Mouse (Mus musculus) MEL (cell line): ENCODE measurements around the gene Slc30a6.

Experiments
- CTCF ChIP-seq, 3 experiments: IDR thresholded peaks in 2 of 3; conservative IDR thresholded peaks in 1 of 3; 2 replicates each; pipeline ENCODE4 v1.5.1; 2011 to 2012; ENCODE audit warnings: low read length in 3 of 3, low read depth in 2 of 3, mild to moderate bottlenecking in 2 of 3, improper control_type of control experiment in 1 of 3, inconsistent platforms in 1 of 3, mixed read lengths in 1 of 3, moderate library complexity in 1 of 3; ENCODE audit not compliant: control insufficient read depth in 1 of 3, insufficient read depth in 1 of 3, poor library complexity in 1 of 3, severe bottlenecking in 1 of 3
- ETS1 ChIP-seq: IDR thresholded peaks from 2 replicates; pipeline ENCODE4 v1.6.1; 2012; ENCODE audit warnings: low read depth, mild to moderate bottlenecking, inconsistent platforms, low read length, improper control_type of control experiment, moderate library complexity
- GATA1 ChIP-seq: IDR thresholded peaks from 2 replicates; pipeline ENCODE4 v1.6.1; 2011; ENCODE audit warnings: low read depth, low read length, improper control_type of control experiment
- MAX ChIP-seq: IDR thresholded peaks from 2 replicates; pipeline ENCODE4 v1.6.1; 2011; ENCODE audit warnings: low read length, improper control_type of control experiment
- RAD21 ChIP-seq: IDR thresholded peaks from 2 replicates; pipeline ENCODE4 v1.6.1; 2011; ENCODE audit warnings: mild to moderate bottlenecking, low read depth, low read length, improper control_type of control experiment
- SMC3 ChIP-seq: IDR thresholded peaks from 2 replicates; pipeline ENCODE4 v1.6.1; 2011; ENCODE audit warnings: low read depth, low read length, improper control_type of control experiment
- UBTF ChIP-seq: IDR thresholded peaks from 2 replicates; pipeline ENCODE4 v1.6.1; 2012; ENCODE audit warnings: low read depth, mild to moderate bottlenecking, inconsistent platforms, low read length, improper control_type of control experiment, moderate library complexity, borderline replicate concordance; ENCODE audit not compliant: insufficient read depth
- USF1 ChIP-seq: IDR thresholded peaks from 2 replicates; pipeline ENCODE4 v1.6.1; 2014; ENCODE audit warnings: low read depth, mild to moderate bottlenecking, inconsistent platforms, low read length, improper control_type of control experiment, moderate library complexity

GRCm38 (mm10) chr17:74406487-74406886, 11.1 kb downstream of the Slc30a6 start:
- no peak for TF ChIP-seq RAD21
- TF ChIP-seq MAX = no peak
- TF ChIP-seq GATA1 = no peak
- no peak for TF ChIP-seq ETS1
- TF ChIP-seq UBTF = no peak
- no peak for TF ChIP-seq USF1
- no peak for TF ChIP-seq CTCF (IDR thresholded peaks at IDR 0.05 in 2 of 3, conservative IDR thresholded peaks at IDR 0.05 in 1 of 3; ENCODE audit: control insufficient read depth in 1 of 3, insufficient read depth in 1 of 3, low read depth in 2 of 3, low read length in 3 of 3, poor library complexity in 1 of 3, severe bottlenecking in 1 of 3)
- no peak for TF ChIP-seq SMC3
